Mouse (Mus musculus) central nervous system, embryonic 18 days (tissue): ENCODE measurements around the gene Slc43a2. TPM values are rescaled to one million over a fixed set of nuclear protein-coding genes. Genes with fewer than 3 reads are reported as not detected.

Experiments
- polyA plus RNA-seq: library from polyadenylated mRNA; depleted of rRNA; stranded (reverse); fragments of >200 nt; gene quantifications from 2 replicates; pipeline ENCODE4 v1.2.3, GENCODE M21; 2012; rRNA removed

The Slc43a2 gene
- polyA plus RNA-seq, result 20.9 and 21.9 TPM in 2 replicates

DNA sequence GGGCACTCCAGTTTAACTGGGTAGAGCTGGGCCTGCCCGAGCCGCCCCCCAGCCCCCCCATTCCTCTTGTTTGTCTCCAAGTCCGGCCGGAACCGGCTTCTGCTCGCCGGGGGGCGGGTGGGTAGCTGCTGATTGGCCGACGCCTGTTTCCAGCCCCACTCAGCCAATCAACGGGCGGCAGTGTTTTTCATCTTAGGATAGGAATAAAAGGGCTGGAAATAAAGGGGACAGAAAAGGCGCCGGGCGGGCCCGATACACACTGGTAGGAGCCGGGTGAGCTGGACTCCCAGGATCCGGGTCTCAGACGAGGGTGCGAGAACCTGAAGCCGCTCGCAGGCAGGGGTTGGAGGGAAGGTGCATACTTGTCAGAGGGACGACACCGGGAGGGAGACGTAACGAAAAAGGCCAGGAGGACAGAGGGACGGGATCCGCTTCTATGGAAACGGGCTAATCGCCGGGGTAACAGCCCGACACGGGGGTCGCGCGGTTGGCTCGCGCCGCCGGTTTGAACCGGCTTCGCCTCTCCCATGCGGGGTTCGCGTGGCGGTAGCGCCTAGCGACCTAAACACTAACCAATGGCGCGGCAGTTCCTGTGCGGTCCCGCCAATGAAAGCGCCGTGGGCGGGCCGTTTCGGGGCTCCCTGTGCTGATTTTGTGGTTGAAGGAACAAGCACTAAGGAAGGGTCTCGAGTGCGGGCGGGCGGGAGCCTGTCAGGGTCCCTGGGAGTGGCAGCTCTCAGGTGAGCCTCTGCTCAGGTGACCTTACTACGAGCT lies at the start of gene Slc43a2:
Slc43a2 (plus strand) TSS at position 226 of the 774 bp plus-strand sequence.

DNA sequence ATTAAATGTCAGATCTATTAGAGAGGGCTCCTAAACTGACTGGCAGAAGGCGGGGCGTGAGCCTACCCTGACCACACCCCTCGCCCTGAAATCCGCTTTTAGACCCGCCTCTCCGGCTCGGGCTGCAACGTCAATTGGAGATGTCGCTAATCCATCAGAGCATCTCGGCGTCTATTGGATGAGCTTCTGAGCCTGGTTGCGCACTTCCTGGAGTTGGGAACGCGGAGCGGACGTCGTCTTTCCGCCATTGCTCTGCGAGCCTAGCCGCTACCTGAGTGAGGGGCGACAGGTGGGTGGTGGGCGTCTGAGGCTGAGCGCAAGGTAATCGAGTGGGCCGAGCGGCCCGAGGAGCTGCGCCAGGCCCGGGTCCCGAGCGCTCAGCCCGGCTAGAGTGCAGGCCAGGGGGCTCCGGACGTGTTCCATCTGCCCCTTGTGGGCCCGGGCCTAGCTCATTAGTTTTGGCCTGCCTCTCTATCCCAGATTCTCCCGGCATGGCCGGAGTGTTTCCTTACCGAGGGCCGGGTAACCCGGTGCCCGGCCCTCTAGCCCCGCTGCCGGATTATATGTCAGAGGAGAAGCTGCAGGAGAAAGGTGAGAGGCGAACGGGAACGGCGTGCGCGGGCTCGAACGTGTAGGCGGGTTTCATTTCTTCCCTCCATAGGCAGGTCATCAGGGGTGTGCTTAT lies 44.8 kb upstream of the Slc43a2 start, which contains the start of gene Prpf8:
Prpf8 (plus strand) TSS at position 216 of the 685 bp plus-strand sequence.

GRCm38 (mm10) chr11:75509741-75510626 lies 21.5 kb upstream of the Slc43a2 start, which contains the start of gene Rilp:
TSS of gene Rilp (plus strand) at chr11:75510094.

DNA sequence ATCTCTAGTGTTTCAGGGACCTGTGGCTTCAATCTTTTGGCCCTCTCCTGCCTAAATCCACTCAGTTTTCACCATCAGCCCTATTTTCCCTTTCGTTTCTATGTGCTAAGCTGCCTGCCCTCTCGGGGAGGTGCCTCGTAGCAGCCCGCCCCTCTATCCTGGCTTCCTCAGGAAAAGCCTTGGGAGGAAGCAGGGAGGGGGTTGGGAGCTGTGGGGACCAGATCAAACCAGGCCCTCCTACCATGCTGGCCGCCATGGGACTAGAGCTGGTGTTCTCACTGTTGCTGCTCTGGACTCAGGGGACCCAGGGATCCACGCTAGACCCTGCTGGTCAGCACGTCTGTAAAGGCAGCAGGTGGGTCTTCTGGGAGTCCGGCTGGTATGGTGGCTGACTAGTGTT lies 18.2 kb upstream of the Slc43a2 start, which contains the start of gene Scarf1:
Scarf1 (plus strand) TSS at position 205 of the 400 bp plus-strand sequence.

GRCm38 (mm10) chr11:75587493-75588284 lies 56.2 kb downstream of the Slc43a2 start, which contains the start of gene Pitpna:
TSS of gene Pitpna (plus strand) at chr11:75588097.

Other genes with a start within 250 kb of the Slc43a2 start
- 32.6 and 33.6 TPM in 2 replicates for gene Rpa1, start 183.4 kb upstream of the Slc43a2 start, polyA plus RNA-seq
- 10.7 and 11.0 TPM in 2 replicates for gene Smyd4, start 183.3 kb upstream of the Slc43a2 start, polyA plus RNA-seq
- gene Serpinf1, start 109.0 kb upstream of the Slc43a2 start, polyA plus RNA-seq, result 11.1 and 24.4 TPM in 2 replicates
- gene Serpinf2, start 92.1 kb upstream of the Slc43a2 start, polyA plus RNA-seq, result 0.10 and 0.17 TPM in 2 replicates
- 8.5 and 9.2 TPM in 2 replicates for gene Wdr81, start 77.0 kb upstream of the Slc43a2 start, polyA plus RNA-seq
- gene Tlcd2, start 70.0 kb upstream of the Slc43a2 start, polyA plus RNA-seq, result 0.54 and 0.78 TPM in 2 replicates
- 112 and 116 TPM in 2 replicates for gene Prpf8, start 44.9 kb upstream of the Slc43a2 start, polyA plus RNA-seq
- gene Rilp, start 21.6 kb upstream of the Slc43a2 start, polyA plus RNA-seq, result 1.6 and 2.2 TPM in 2 replicates
- 3.5 and 3.6 TPM in 2 replicates for gene Scarf1, start 18.2 kb upstream of the Slc43a2 start, polyA plus RNA-seq
- gene Pitpna, start 56.4 kb downstream of the Slc43a2 start, polyA plus RNA-seq, result 155 and 157 TPM in 2 replicates
- 59.9 and 63.8 TPM in 2 replicates for gene Inpp5k, start 99.3 kb downstream of the Slc43a2 start, polyA plus RNA-seq
- gene Myo1c, start 118.8 kb downstream of the Slc43a2 start, polyA plus RNA-seq, result 23.7 and 25.9 TPM in 2 replicates
- gene Crk, start 147.6 kb downstream of the Slc43a2 start, polyA plus RNA-seq, result 83.2 and 89.4 TPM in 2 replicates
- 1,397 and 1,405 TPM in 2 replicates for gene Ywhae, start 201.2 kb downstream of the Slc43a2 start, polyA plus RNA-seq